1 mouse cellular context compared by ENCODE assay signal in the genomic region with DNA sequence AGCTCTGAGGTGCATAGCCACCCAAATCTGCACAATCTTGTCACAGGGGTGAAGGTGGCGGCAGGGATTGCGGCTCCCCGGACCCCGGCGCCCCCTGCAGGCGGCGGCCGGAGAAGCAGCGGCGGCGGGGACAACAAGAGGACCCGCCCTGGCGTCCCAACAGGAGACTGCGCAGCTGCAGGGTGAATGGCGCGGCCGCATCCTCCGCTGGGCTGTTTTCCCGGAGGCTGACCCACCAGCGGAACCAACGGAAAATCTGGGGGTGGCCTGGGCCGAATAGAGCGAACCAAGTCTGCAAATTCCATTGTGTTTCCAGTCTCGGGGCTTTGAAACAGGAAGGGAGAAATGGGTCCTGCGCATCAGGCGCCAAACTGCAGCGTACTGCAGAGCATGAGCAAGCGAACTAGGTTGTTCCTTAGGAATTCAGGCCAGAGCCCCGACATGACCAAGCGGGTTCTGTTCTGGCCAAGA.
TF ChIP-seq lines count a peak whose summit lies in the region.

No protein-coding gene starts in this region.

TF ChIP-seq in CH12.LX, 34 proteins besides CTCF, POLR2A, EP300 and RAD21:
- TF ChIP-seq ZMIZ1 (IDR thresholded peaks at IDR 0.05; ENCODE audit: low read depth, low read length) (no peak), BHLHE40 (IDR thresholded peaks at IDR 0.05; ENCODE audit: low read depth, low read length) (peak; percentile 48; the same call in 1 of the 2 replicates), SMC3 (IDR thresholded peaks at IDR 0.05; ENCODE audit: low read depth, low read length) (peak; percentile 79), KAT2A (IDR thresholded peaks at IDR 0.05; ENCODE audit: insufficient replicate concordance, low read length) (no peak), MAZ (IDR thresholded peaks at IDR 0.05; ENCODE audit: low read depth, low read length) (no peak), TCF12 (IDR thresholded peaks at IDR 0.05; ENCODE audit: low read depth, low read length) (peak; percentile 60; the same call in 1 of the 2 replicates), HCFC1 (IDR thresholded peaks at IDR 0.05; ENCODE audit: low read depth, low read length) (0 out of 2 replicates have a peak, but pooled peaks have one; percentile 10), MEF2A (IDR thresholded peaks at IDR 0.05; ENCODE audit: borderline replicate concordance, low read depth, low read length) (no peak), MYC (IDR thresholded peaks at IDR 0.05; ENCODE audit: low read depth, low read length) (no peak), ETS1 (conservative IDR thresholded peaks at IDR 0.05; ENCODE audit: low read depth, low read length) (no peak), MAX (IDR thresholded peaks at IDR 0.05; ENCODE audit: low read length) (peak; percentile 32; the same call in 1 of the 2 replicates), ELF1 (IDR thresholded peaks at IDR 0.05; ENCODE audit: low read depth, low read length) (0 out of 2 replicates have a peak, but pooled peaks have one; percentile 44), NRF1 (IDR thresholded peaks at IDR 0.05; ENCODE audit: low read depth, low read length) (peak; percentile 88), TBP (conservative IDR thresholded peaks at IDR 0.05; ENCODE audit: low read depth, low read length) (0 out of 2 replicates have a peak, but pooled peaks have one; percentile 20), NELFE (IDR thresholded peaks at IDR 0.05; ENCODE audit: low read depth, low read length) (peak; percentile 65), ZC3H11A (IDR thresholded peaks at IDR 0.05; ENCODE audit: low read depth, low read length) (peak; percentile 6; the same call in 1 of the 2 replicates)
